Mouse (Mus musculus): ENCODE data around the gene Mfsd4b1. TPM values are rescaled to one million over a fixed set of nuclear protein-coding genes. Genes with fewer than 3 reads are reported as not detected.

Mfsd4b1 gene
- polyA plus RNA-seq, 1 experiment from 2014 or later, result not detected

DNA sequence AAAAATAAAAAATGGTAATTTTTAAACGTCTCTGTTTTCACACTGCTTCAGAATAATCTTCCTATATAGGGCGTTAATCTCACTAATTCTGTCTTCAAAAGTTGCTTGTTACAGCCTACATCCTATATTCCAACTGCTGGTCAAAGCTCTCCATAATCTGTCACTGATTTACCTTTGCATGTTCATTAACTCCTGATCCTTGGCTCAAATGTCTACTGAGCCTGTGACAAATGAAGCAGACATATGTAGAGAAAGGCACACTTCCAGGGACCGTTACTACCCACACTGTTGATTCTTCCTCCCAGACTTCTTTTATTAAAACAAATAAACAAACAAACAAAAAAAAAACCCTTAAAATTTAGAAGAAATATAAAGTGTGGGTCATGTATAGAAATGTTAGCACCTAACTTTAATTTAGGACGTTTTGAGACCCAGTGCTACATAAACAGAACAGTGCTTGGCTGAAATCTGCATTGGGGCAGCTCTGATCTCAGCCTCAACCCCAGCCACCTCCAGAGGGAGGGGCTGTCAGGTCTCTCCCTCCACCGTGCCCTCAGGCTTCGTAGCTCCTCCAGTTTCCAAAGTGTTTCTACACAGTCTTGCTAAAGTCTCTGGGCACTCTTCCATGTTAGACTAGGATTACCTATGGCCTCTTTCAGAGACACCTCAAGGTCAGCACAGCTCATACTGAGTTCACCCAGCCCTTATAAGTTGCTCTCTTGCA, 33.2 kb upstream of the Mfsd4b1 start:
- Histone ChIP-seq H3K36me3 (no peaks in the 10 kb centered on the region), H3K27me3 (no peaks in the 10 kb centered on the region), H3K9ac (replicated peaks) (no peak overlapping the region), H3K27ac (replicated peaks) (no peak overlapping the region), H3K9me3 (no peaks in the 10 kb centered on the region), H3K4me3 (no peak overlapping the region), H3K4me2 (replicated peaks) (no peak overlapping the region), H3K4me1 (0 out of 2 replicates have a peak, but pooled peaks cover 1% of the 10 kb centered on the region)
- ATAC-seq (ENCODE audit: low FRiP score, low read depth), result no peak
- 68% methylated on average over 6 of the region's 6 CpGs for WGBS

DNA sequence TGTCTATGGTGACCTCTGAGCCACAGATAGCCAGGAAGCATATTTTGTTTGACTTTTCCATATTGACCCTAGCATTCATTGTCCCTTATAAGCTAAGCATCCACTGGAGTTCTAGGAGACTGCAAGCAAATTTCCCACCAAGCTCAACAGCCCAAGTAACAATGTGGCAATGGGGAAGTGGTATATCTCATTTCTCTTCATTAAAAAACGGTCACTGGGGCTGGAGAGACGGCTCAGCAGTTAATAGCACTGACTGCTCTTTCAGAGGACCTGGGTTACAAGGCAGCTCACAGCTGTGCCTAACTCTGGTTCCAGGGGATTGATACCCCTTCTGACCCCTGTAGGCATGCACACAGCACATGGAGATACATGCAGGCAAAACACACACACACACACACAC, 32.5 kb upstream of the Mfsd4b1 start:
- ATAC-seq (ENCODE audit: low FRiP score, low read depth), result no peak
- no peaks in the 10 kb centered on the region for H3K27me3 ChIP-seq
- no peaks in the 10 kb centered on the region for H3K9me3 ChIP-seq
- no peak overlapping the region for H3K27ac ChIP-seq (replicated peaks)
- 65% methylated on average over 2 of the region's 2 CpGs for WGBS
- H3K4me1 ChIP-seq, result no peaks in the 10 kb centered on the region
- H3K4me3 ChIP-seq, result no peak overlapping the region
- H3K36me3 ChIP-seq, result no peaks in the 10 kb centered on the region
- H3K4me2 ChIP-seq (replicated peaks), result no peak overlapping the region
- no peak overlapping the region for H3K9ac ChIP-seq (replicated peaks)

DNA sequence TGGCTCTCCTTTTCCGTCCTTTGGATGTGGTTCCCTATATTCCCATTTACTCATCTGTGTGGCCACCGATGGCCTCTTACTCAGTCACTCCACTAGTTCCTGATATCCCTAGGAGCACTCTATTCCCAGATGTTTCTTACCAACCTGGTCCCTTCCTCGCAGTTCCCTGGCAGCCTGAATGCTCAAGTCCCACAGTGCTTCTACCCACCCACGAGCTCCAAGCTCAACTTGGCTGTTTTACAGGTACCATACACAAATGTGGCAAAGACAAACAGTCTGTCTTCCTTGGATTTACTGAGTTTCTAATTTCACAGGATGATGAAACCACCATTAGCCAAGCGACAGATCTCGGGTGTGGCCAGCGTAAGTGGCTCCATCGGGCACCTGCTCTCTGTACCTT, 29.4 kb upstream of the Mfsd4b1 start:
- H3K4me3 ChIP-seq, result no peak overlapping the region
- no peak for ATAC-seq (ENCODE audit: low FRiP score, low read depth)

DNA sequence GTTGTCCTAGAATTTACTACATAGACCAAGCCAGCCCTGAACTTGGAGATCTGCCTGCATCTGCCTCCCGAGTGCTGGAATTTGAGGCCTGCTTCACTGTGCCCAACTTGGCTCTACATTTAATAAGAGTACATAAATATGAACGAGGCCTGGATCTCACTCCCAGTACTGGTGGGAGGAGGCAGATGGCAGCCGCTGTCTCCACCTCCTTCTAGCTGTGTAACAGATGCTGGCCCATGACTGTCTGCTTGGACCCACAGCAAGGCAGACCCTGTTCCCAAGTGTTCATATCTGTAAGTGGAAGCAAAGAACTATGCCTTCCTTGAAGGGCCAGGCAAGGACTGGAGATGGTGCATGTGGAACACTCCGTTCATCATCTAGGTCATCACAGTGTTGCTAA, 28.8 kb upstream of the Mfsd4b1 start:
- no peaks in the 10 kb centered on the region for H3K9me3 ChIP-seq
- no peak overlapping the region for H3K27ac ChIP-seq (replicated peaks)
- H3K4me3 ChIP-seq, result no peak overlapping the region
- no peaks in the 10 kb centered on the region for H3K36me3 ChIP-seq
- H3K27me3 ChIP-seq, result no peaks in the 10 kb centered on the region
- H3K4me2 ChIP-seq (replicated peaks), result no peak overlapping the region
- H3K9ac ChIP-seq (replicated peaks), result no peak overlapping the region
- 89% methylated on average over 4 of the region's 4 CpGs for WGBS
- H3K4me1 ChIP-seq, result no peaks in the 10 kb centered on the region
- ATAC-seq (ENCODE audit: low FRiP score, low read depth), result no peak

More for the DNA sequence above, 29.4 kb upstream of the Mfsd4b1 start:
- no peaks in the 10 kb centered on the region for H3K4me1 ChIP-seq
- no peak overlapping the region for H3K4me2 ChIP-seq (replicated peaks)
- no peaks in the 10 kb centered on the region for H3K36me3 ChIP-seq
- H3K27ac ChIP-seq (replicated peaks), result no peak overlapping the region
- H3K9ac ChIP-seq (replicated peaks), result no peak overlapping the region
- H3K9me3 ChIP-seq, result no peaks in the 10 kb centered on the region
- no peaks in the 10 kb centered on the region for H3K27me3 ChIP-seq
- WGBS, result 93% methylated on average over 8 of the region's 8 CpGs

DNA sequence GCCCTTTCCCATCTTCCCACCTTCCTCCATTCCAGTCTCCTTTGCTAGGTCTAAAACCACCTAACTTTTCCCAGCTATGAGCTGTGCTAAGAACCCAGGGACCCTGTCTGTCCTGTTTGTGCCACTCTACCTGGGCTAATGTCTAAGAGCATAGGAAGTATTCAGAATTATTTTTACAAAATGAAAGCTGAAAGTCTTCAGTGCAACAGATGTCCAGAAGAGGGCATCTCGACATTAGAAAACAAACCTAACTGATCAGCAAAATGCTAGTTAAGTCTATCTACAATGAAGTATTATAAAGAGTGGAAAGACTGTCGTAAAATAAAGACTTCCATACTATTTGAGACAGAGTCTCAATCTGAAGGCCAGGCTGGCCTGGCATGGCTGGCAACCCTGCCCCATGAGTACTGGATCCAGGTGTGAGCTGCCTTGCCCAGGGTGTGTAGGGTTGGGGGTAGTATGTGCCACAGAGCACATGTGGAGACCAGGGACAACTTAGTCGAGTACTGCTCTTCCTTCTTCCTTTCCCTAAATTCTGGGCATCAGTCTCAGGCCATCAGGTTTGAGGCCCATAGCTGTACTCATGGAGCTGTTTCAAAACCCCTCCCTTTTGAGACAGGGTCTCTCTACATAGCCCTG, 28.3 kb upstream of the Mfsd4b1 start:
- Histone ChIP-seq H3K36me3 (no peaks in the 10 kb centered on the region), H3K27ac (replicated peaks) (no peak overlapping the region), H3K4me2 (replicated peaks) (no peak overlapping the region), H3K4me3 (no peak overlapping the region), H3K27me3 (no peaks in the 10 kb centered on the region), H3K9ac (replicated peaks) (no peak overlapping the region), H3K9me3 (no peaks in the 10 kb centered on the region), H3K4me1 (no peaks in the 10 kb centered on the region)
- no peak for ATAC-seq (ENCODE audit: low FRiP score, low read depth)
- WGBS, result 66% methylated on average over 3 of the region's 3 CpGs

DNA sequence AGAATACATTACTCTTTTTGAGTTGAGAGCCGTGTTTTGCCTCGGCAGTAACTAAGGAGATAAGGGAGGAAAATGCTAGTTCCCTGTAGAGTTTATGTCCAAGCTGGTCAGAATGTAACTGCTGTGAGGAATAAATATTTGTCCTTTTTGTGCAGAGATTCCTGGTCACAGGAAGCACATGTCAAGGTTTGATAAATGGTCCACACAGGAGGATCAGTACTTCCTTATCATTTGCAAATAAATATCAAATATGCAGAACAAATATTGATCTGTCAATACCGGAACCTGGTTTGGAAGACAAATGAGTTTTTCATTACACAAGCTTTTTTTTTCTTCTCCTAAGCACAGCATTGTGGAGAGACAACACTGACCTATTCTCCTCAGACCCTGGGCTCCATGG, 26.9 kb upstream of the Mfsd4b1 start:
- Histone ChIP-seq H3K36me3 (no peaks in the 10 kb centered on the region), H3K9ac (replicated peaks) (no peak overlapping the region), H3K4me3 (no peak overlapping the region), H3K4me1 (no peaks in the 10 kb centered on the region), H3K27me3 (no peaks in the 10 kb centered on the region), H3K4me2 (replicated peaks) (no peak overlapping the region), H3K27ac (replicated peaks) (no peak overlapping the region), H3K9me3 (no peaks in the 10 kb centered on the region)
- 86% methylated on average over 3 of the region's 3 CpGs for WGBS
- no peak for ATAC-seq (ENCODE audit: low FRiP score, low read depth)

DNA sequence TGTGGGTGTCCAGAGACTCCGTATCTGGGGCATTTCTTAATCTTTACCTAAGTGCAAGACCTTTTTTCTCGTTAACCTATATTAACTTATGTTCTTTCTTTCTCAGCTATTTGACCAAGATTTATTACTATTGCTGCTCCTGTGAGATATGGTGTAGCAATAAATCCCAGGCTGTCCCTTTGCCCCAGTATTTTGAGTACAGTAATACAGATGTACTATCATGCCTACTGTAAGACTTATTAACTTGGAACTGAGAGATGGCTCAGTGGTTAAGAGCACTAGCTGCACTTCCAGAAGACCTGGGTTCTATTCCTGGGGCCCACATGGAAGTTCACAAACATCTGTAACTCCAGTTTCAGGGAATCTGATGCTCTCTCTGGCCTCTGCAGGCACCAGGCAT, 25.7 kb upstream of the Mfsd4b1 start:
- H3K4me3 ChIP-seq, result no peak overlapping the region
- no peaks in the 10 kb centered on the region for H3K36me3 ChIP-seq
- 89% methylated on average over 2 of the region's 2 CpGs for whole genome bisulfite sequencing
- H3K4me2 ChIP-seq (replicated peaks), result no peak overlapping the region
- H3K9me3 ChIP-seq, result no peaks in the 10 kb centered on the region
- no peaks in the 10 kb centered on the region for H3K4me1 ChIP-seq
- no peak for ATAC-seq (ENCODE audit: low FRiP score, low read depth)
- no peak overlapping the region for H3K9ac ChIP-seq (replicated peaks)
- H3K27ac ChIP-seq (replicated peaks), result no peak overlapping the region
- no peaks in the 10 kb centered on the region for H3K27me3 ChIP-seq

DNA sequence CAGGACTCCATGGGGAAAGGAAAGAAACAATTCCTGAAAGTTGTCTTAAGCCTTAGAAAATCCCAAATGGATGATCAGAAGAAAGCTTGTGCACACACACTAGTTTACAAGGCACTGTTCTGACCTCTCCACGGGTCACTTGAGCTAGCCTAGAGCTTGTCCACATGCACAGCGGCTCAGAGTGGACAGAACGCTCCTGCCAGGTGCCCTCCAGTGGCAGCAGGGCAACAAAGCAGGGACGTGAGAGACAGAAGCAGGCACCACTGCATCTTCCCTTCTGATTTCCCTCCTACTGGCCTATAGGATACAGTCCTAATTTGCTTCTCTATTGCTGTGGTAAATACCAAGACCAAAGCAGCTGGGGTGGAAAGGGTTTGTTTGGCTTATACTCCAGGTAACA, 16.3 kb upstream of the Mfsd4b1 start:
- Histone ChIP-seq H3K36me3 (no peaks in the 10 kb centered on the region), H3K4me1 (no peaks in the 10 kb centered on the region), H3K27me3 (no peaks in the 10 kb centered on the region), H3K4me2 (replicated peaks) (no peak overlapping the region), H3K27ac (replicated peaks) (no peak overlapping the region), H3K9ac (replicated peaks) (no peak overlapping the region), H3K9me3 (no peaks in the 10 kb centered on the region), H3K4me3 (no peak overlapping the region)
- ATAC-seq (ENCODE audit: low FRiP score, low read depth), result no peak
- 13% methylated on average over 4 of the region's 4 CpGs for WGBS

DNA sequence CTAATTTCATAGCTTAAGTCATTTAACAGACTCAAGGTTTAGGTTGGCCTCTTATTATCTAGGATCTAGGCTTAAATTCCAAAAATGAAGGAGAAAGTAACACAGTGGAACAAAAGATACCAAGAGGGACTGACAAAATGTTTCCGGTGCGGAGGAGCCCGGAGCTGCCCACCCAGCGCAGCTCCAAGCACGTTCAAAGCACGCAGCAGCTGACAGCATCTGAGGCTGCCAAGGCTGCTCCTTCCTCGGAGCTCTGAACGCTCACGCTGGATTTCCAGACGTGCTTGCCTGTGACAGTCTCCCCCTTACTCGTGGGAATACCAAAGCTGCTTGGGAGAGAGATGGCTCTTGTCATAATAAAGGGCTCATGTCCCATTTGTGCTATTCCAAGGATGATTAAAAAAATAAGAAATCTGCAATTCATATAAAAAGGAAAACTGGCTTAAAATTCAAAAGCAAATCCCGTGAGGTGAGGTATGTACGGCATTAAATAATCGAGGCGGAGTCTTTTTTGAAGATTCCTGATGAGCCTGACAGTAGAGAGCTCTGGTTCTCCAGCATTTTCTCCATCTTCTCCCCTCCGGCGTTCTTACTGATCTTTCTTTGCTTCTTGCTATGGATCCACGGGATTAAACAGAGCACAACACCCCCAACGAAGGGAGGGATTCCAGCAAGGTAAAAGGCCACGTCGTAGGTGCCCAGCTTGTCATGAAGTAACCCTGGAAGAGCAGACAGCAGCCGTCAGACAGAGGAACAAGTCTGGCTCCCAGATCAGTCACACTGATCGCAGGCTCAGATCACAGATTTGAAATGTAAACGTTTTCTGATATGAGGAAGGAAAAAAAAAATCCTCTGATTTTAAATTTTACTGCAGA, 11.9 kb upstream of the Mfsd4b1 start:
- Histone ChIP-seq H3K9ac (replicated peaks) (no peak overlapping the region), H3K4me1 (no peaks in the 10 kb centered on the region), H3K9me3 (no peaks in the 10 kb centered on the region), H3K4me3 (no peak overlapping the region), H3K4me2 (replicated peaks) (no peak overlapping the region), H3K36me3 (no peaks in the 10 kb centered on the region), H3K27me3 (no peaks in the 10 kb centered on the region), H3K27ac (replicated peaks) (peak overlapping the region; percentile 42; the same call in 1 of the 2 replicates)
- ATAC-seq (ENCODE audit: low FRiP score, low read depth), result no peak; the same call in 1 of the 2 replicates
- WGBS, result 67% methylated on average over 24 of the region's 24 CpGs

DNA sequence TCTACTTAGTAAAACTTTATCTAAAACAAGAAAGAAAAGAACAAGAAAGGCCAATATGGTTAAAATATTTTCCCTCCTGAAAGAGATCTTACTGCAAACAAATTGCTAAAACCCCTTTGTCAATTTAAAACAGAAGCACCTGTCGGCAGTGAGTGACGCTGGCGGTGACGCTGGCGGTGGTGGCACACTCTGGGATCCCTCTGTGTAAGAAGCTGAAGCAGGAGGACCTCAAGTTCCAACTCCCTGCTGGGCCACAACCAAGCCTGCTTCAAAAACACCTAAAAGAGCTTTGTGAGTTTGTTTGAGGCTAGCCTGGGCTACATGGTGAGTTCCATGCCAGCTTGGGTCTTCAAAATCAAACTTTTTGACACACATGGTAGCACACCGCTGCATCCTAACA, 9.9 kb upstream of the Mfsd4b1 start:
- Histone ChIP-seq H3K27me3 (no peaks in the 10 kb centered on the region), H3K9ac (replicated peaks) (no peak overlapping the region), H3K4me1 (no peaks in the 10 kb centered on the region), H3K36me3 (no peaks in the 10 kb centered on the region), H3K27ac (replicated peaks) (no peak overlapping the region), H3K9me3 (no peaks in the 10 kb centered on the region), H3K4me2 (replicated peaks) (no peak overlapping the region), H3K4me3 (no peak overlapping the region)
- 97% methylated on average over 6 of the region's 6 CpGs for WGBS
- no peak for ATAC-seq (ENCODE audit: low FRiP score, low read depth)

DNA sequence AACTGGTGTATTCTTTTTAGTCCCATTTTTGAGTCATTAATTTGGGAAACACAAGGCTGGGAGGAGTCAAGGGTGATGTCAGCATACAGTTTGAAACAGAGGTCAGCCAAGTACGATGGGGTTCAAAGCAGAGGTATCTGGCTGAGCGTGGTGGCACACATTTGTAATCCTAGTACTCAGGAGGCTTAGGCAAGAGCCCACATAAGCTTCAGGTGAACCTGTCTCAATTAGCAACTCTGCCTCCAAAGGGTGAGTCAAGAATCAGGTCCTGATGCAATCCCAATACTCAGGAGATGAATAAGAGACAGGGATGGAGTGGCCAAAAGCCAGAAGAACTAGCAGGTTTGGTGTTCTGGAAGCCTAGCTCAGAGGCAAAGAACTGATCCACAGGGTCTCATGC, 7.8 kb upstream of the Mfsd4b1 start:
- 83% methylated on average over 2 of the region's 2 CpGs for WGBS
- no peak overlapping the region for H3K4me2 ChIP-seq (replicated peaks)
- no peaks in the 10 kb centered on the region for H3K4me1 ChIP-seq
- no peak overlapping the region for H3K27ac ChIP-seq (replicated peaks)
- H3K9me3 ChIP-seq, result no peaks in the 10 kb centered on the region
- H3K27me3 ChIP-seq, result no peaks in the 10 kb centered on the region
- no peaks in the 10 kb centered on the region for H3K36me3 ChIP-seq
- H3K9ac ChIP-seq (replicated peaks), result no peak overlapping the region
- no peak for ATAC-seq (ENCODE audit: low FRiP score, low read depth)
- H3K4me3 ChIP-seq, result no peak overlapping the region

DNA sequence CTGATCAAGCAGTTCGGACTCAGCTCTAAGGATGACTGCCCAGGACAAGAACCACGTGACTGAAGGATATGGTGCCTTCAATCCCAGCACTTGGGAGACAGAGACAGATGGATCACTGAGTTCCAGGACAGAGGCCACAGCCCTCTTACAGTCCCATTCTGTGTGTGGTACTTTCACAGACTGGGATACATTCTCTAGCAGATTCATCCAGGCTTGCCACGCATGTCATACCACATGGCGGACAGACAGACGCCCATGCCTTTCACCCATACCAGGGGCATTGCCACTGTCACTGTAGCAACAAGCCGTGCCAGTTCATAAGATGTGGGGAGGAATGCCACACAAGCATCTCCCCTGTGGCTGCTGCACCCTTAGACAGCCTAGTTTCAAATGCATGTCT, 5.6 kb upstream of the Mfsd4b1 start:
- WGBS, result 93% methylated on average over 6 of the region's 6 CpGs
- Histone ChIP-seq H3K9me3 (0 out of 2 replicates have a peak, but pooled peaks cover 6% of the 10 kb centered on the region), H3K36me3 (no peaks in the 10 kb centered on the region), H3K4me2 (replicated peaks) (no peak overlapping the region), H3K9ac (replicated peaks) (no peak overlapping the region), H3K27ac (replicated peaks) (no peak overlapping the region), H3K4me3 (no peak overlapping the region), H3K27me3 (no peaks in the 10 kb centered on the region), H3K4me1 (no peaks in the 10 kb centered on the region)
- no peak for ATAC-seq (ENCODE audit: low FRiP score, low read depth)
